Mouse (Mus musculus) cerebellum, postnatal 4 days (tissue): ENCODE measurements at regions not wholly inside any gene's neighbourhood (a gene's known extent, or its start where the extent isn't known, plus 50 kb on each side); places are given as distances from the start of the nearest gene placed in this dataset.
A peak's percentile ranks its signal among the peaks of the same experiment; 100 is the strongest.

Source experiments
- DNase-seq, 2 experiments: peaks; one replicate each; pipeline ENCODE4 v3.0.0; 2022; ENCODE audit warnings: low spot score in 2 of 2, mixed read lengths in 1 of 2

DNA sequence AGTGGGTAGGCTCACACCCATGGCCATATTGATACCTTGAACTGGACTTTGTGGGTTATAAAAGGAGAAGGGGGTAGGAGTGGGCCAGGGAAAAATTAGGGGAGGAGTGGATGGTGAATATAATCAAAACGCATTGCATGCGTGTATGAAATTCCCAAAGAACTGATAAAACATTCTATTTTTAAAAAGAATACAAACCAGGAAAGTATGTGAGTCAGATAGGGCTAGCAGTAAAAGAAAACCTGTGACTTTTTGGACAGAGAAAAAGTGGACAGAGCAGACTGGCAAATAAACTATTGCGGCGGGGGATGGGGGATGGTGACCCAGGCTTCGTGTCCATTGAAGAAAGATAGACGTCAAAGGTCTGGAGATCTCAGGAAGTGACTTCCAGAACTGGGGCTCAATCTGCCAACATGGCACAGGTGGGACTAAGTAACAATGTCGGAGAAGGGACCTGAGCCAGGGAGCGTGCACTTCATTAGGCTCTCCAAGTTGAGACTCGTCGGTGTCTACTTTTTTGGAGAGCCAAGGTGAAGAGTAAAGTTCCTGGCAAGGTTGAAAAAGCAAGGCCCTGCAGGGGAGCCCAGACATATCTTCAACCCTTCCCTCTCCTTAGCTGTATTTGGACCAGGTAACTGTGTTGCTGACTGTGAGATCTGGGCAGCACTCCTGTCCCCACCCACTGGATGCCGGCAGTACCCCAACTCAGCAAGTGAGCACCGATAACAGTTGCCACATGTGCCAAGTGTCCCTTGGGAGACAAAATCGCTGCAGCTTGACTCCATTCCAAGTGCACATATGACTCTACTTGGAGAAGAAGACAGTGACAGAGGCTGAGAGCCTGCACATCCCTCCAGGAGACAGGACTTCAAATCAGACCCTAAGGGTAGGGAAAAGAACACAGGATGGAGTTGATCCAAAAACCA lies 103.1 kb upstream of the Nfe2l3 start:
- no peak for DNase-seq

GRCm38 (mm10) chr6:51330069-51330706 lies 102.3 kb upstream of the Nfe2l3 start:
- DNase-seq: no peak

GRCm38 (mm10) chr6:51332841-51333240 lies 99.6 kb upstream of the Nfe2l3 start:
- peak in 1 of 2 experiments; percentile 37 for DNase-seq

- no peak for DNase-seq
These were observed 98.6 kb upstream of the Nfe2l3 start for GRCm38 (mm10) chr6:51333722-51334360.

DNA sequence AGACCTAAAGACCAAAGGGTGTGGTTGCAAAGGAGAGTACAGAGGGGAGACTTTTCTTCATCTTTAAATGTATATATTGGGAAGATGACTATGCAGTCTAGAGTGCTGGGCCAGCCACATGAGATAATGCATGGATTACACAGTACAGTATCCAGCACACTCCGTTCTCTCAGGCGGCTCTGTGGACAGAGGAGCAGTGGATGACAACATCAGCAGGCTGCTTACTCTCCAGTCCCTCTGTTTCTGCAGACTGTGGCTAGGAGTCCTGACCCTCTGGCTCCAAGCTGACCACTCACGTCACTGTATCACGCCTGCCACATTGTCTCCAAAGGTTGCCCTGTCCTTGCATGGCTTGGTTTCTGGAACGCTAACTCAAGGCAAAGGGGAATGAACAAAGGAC lies 97.2 kb upstream of the Nfe2l3 start:
- no peak for DNase-seq

DNA sequence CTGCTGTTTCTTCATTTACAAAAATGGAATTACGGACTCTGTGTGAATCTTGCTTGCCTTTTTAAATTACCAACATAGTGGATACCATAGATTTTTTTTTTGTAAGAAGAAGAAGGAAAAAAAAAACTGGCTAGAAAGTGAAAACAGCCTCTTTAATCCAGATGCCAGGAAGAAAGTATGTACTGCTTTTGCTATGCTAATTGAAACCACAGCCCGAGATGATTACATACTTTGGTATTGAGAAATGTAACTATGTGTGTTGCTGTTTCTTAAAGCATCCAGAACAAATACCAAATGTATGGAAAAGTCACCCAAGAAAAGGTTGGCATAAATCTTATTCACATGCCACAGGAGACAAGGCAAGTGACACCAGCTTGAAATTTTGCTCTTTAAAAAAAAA lies 93.2 kb upstream of the Nfe2l3 start:
- no peak for DNase-seq

DNA sequence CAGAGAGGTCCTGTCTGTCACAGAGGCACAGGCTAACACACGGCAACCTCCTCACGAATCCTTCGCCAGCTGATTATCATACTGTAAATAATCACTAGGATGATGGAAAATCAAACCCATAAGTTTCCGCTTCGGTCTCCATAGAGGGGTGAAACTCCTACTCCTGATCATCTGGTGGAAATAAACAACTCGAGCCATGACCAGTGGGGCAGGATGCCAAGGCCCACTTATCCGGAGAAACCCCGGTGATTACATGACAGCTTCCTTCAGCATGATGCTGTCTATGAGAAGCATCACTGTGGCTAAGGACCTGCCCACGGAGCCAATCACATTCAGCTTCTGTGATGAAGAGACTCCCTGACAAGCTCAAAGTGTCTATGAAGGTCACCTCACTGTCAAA lies 84.7 kb upstream of the Nfe2l3 start:
- DNase-seq: no peak

GRCm38 (mm10) chr6:51349771-51350170 lies 82.7 kb upstream of the Nfe2l3 start:
- no peak for DNase-seq

- no peak for DNase-seq
These were observed 77.4 kb upstream of the Nfe2l3 start for GRCm38 (mm10) chr6:51355041-51355440.

DNA sequence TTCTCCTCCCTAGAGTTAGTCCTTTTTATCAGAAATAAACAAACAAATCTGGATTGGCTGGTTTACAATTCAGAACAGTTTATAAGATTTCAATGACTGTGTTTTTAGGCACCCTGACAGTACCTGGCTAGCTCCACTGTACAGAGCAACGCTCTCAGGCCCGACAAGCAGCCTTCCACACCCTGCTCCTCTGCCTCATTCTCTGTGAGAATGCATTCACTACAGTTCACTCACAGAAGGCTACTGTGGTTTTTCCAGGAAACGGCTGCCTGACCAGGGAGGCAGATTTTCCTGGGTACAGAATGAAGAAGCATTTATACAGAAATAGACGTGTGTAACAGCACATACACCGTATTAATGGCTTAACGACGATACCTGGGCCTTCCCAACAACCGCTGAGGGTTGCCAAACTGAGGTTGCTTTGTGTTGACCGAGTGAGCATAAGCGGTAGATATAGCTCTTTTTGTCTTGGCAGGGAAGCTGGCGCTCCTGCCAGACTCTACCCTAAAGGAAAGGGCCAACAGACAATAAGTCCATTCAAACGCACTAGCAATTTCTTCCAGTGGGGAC lies 70.8 kb upstream of the Nfe2l3 start:
- DNase-seq: no peak

DNA sequence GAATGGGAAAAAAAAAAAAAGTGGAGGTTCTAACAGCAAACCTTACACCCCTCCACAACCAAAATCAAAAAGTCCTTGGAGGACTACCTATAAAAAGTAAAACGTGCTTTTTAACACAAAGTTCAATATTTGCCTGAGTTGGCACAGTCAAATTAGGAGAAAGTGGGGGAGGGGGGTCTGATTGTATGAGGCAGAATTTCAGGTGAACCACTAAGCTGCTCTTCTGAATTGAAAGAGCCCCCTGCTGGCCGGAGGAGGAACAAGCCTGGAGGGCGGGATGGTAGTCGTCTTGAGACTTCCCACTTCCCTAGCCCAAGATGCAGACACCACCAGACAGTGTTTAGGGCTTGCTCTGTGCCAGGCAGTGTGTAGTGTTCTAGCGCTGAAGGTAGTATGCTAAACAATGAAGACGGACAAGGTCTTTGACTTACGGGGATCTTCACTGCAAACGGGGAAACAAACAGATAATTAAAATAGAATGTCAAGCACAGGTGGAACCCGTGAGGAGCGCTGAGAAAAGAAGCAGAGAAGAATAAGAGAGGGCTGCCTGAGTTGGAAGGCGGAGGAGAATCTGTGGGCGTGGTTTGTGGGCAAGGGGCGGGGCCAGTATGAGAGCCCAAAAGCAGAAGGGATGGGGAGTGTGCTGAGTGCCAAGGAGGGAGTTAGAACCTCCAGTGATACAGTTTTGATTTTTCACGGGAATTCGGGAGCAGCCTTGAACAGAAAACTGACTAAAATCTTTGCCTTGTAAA lies 69.8 kb upstream of the Nfe2l3 start:
- peak; percentile 81 to 82 for DNase-seq

DNA sequence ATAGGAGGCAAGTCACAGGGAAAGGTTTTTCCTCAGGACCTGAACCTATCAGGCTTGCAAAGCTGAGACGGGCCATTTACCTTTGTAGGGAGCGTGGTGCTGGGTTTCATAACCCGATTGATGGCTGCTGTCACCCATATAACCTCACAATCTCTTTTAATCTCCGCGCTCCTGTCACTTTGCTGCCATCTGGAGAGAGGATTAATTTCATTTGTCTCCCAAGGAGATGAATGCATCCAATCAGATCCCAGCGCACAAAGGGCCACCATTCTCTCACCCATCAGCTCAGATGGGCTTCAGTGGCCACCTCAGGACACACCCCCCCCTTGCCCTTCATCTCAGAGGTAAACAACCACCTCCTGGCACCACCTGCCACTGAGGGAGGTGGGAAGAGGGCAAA lies 67.7 kb upstream of the Nfe2l3 start:
- no peak for DNase-seq

GRCm38 (mm10) chr6:51369771-51370170 lies 62.7 kb upstream of the Nfe2l3 start:
- DNase-seq: no peak

DNA sequence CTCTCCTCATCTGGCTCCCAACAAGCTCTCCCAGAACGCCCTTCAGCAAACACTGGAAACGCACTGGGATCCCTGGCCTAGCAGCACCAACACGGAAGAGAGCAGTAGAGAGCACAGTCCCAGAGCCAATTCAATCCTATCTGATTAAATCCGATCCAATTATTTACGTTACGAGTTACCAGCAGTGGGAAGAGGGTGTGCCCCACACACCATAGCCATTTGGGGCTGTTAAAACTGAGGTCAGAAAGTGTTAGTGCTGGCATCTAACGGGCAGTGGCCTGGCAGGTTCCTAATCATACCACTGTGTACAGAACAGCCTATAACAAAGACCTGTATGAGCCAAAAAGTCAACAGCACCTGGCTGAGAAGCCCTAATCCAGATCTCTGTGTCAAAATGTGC lies 60.1 kb upstream of the Nfe2l3 start:
- no peak for DNase-seq

DNA sequence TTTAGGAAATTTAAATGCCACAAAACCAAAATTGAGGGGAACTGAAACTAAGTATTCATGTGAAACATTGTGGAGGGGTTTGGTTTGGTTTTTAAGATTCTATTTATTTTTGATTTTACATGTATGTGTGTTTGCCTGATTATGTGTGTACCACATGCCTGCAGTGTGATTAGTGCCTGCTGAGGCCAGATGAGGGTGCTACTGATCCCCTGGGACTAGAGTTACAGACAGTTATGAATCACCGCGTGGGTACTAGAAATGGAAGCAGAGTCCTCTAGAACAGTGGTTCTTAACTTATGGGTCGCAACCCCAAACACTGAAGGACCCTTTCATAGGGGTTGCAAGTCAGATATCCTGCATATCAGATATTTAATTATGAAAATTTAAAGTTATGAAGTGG lies 54.0 kb upstream of the Nfe2l3 start:
- no peak for DNase-seq

DNA sequence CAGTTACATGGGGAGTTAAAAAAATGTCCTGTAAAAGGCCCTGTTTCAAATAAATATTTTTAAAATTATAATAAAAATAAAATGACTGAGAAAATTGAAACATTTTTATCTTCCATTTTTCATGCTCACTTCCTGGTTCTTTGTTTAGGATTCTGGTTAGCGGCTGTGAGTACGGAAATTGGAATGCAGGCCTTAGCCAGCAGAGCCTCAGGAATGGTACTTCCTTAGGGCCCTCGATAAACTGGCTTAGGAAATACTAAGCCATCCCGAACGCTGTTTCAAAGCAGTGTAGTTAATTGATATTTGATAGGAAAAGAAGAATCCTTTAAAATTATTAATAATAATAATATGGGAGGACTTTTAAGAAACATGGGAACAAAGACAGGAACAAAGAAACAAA lies 53.4 kb upstream of the Nfe2l3 start:
- DNase-seq: no peak

DNA sequence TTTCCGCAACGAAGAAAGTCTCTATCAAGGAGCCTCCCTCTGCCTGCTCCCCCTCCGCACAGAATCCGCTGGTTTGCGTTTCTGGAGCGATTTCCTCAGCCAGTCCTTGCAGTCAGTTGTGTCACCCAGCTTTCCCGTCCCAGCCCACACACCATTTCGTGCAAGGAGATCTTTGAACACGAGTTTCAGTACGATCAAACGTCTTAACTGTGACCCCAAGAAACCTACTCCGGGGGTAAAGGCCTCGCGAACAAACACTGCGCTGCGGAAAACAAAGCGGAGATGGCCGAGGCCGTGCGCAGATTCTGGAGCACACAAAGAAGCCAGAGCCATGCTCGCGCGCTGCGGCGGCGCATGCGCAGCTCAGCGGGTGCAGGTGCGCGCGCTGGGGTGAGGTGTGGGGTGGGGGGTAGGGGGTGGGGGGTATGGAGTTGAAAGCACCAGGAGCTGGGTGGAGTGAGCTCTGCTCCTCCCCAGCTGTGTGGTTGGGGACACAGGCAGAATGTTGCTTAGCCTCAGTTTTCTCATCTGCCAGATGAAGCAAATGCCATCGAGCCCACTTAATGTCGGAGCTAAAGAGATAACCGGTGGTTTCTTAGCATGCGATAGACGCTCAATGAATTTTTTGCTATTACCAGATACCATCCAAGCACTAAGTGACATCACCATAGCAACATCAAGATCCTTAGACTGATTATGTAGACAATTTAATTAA lies 52.8 kb upstream of the Nfe2l3 start:
- DNase-seq: peak; percentile 38 to 63

GRCm38 (mm10) chr6:51380275-51380575 lies 52.2 kb upstream of the Nfe2l3 start:
- DNase-seq: no peak

DNA sequence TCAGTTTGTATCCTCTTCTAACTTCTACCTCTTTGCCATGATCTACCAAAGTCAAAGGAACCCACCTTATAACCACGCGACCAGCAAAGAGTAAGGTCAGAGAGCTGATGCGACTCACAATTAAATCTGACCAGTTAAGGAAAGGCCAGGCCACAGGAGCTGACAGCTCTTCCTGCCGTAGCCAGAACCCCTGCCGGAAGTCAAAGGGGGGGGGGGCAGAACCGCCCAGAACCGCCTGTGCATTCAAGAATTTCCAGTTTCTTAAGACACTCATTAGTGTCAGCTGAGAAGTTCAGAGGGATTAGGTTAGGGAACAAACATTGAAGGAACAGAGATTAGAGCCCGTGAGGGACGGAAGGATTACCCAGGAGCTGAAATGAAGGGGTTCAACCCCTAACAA lies 51.0 kb upstream of the Nfe2l3 start:
- DNase-seq: no peak
